Mouse (Mus musculus) central nervous system, embryonic 18 days (tissue): ENCODE data around the gene Obox7. TPM values are rescaled to one million over a fixed set of nuclear protein-coding genes. Genes with fewer than 3 reads are reported as not detected.

Source experiments
- polyA plus RNA-seq: library from polyadenylated mRNA; depleted of rRNA; stranded (reverse); fragments of >200 nt; gene quantifications from 2 replicates; pipeline ENCODE4 v1.2.3, GENCODE M21; 2012; rRNA removed

Obox7 gene
- polyA plus RNA-seq, result not detected in 2 replicates

GRCm38 (mm10) chr7:14659196-14659595 lies at the start of gene Obox7:
Gene Obox7 (plus strand): TSS chr7:14659496.

Other genes starting within 250 kb of the Obox7 start
- gene Sult2a8, start 212.7 kb upstream of the Obox7 start, polyA plus RNA-seq, result not detected in 2 replicates
- not detected in 2 replicates for gene Sult2a7, start 165.3 kb upstream of the Obox7 start, polyA plus RNA-seq
- 0.69 and 0.71 TPM in 2 replicates for gene Vmn1r90, start 96.0 kb upstream of the Obox7 start, polyA plus RNA-seq